Mouse (Mus musculus) kidney, adult 10 weeks (tissue): ENCODE measurements around the gene Cyb561a3. TPM values are rescaled to one million over a fixed set of nuclear protein-coding genes. Genes with fewer than 3 reads are reported as not detected.

Experiments
- polyA plus RNA-seq: library from polyadenylated mRNA; stranded (reverse); fragments of 350-450 nt; fragmentation: Illumina TruSeq; extraction: RNeasy Lipid Tissue Mini Kit (QIAGEN cat#74804); gene quantifications from one replicate; pipeline ENCODE4 v1.2.3, GENCODE M21; 2014; ENCODE audit warnings: low read depth, low replicate concordance

Cyb561a3 gene
- 3.2 TPM for polyA plus RNA-seq

DNA sequence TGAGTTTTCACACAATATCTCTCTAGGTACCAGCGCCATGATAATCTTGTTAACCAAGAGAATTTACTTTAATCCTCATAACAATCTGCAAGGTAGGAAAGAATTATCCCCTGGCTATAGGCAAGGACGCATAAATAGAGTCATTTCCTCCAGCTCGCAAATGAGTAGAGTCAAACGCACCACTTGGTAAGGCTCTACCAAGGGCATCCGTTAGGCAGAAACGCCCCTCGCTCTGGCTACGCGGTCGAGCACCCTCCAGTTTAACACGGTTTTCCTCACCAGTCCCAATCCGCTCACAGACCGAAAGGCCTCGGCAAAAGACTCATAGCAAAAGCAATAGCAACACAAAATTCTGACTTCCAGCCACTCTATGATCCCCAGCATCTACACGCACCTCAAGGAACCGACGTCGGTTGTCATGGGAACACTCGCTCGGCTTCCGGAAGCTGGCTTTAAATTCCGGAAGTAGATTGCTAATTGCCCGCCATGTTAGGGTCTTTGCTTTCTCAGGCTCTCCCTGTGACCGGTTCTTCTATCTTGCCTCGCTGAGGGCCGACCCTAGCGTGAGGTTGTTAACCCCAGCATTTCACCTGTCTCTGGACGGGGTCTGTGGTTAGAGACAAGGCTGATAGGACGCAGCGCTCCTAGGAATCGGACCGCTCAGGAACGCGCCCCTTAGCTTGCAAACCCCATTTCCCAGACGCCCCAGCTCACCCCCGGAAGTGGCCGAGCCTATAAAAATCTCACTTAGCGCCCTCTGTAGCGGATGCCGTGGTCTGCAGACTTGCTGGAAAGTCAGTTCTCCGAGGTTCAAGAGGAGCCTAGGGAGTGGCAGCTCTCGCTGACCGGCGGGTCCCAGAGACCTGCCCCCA, at the start of gene Cyb561a3, which contains the start of gene Tmem138:
Gene Cyb561a3 (plus strand): TSS at position 483 of the 872 bp plus-strand sequence.
Gene Tmem138 (minus strand): TSS at position 673 of the 872 bp plus-strand sequence.

DNA sequence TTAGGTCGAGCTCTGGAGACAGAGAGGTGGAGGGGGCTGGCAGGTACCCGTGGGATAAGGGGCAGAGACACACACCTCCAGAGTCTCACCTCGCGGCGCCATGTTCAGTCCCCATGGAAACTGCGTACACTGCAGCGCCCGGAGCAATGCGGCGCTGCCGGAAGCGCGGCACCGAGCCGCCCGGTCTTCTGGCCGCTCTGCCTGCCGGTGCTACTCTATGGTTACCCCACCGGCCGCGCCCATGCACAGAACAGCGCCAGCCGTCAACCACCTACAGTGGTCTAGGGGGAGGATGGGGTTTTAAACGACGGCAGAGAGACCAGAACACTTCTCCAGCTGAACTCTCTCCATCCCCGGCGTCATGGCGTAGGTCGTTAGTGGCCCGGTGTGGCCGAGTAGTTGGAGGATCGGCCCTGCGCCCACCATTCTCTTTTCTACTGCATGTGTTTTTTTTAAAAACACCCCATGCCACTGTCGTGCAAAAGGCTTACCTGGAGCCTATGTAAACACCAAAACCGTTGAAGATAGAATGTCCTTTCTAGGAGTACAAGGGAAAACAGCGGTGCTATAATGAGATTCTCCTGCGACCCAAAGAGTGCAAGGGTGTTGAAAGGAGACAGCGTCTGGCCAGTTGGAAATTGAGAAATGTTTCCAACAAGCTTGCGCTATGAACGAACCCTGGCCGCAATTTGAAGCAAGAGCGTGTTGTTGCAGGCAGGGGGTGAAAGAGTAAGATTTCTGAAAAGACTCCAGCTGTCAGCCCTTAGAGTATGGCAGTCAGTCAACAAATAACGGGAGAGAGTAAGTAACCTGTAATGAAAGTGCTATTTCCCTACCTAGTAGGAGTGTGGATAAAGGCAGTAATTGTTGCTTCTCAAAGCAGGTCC, 21.1 kb upstream of the Cyb561a3 start, which contains the start of gene Tmem216:
Gene Tmem216 (minus strand): TSS at position 615 of the 887 bp plus-strand sequence.

DNA sequence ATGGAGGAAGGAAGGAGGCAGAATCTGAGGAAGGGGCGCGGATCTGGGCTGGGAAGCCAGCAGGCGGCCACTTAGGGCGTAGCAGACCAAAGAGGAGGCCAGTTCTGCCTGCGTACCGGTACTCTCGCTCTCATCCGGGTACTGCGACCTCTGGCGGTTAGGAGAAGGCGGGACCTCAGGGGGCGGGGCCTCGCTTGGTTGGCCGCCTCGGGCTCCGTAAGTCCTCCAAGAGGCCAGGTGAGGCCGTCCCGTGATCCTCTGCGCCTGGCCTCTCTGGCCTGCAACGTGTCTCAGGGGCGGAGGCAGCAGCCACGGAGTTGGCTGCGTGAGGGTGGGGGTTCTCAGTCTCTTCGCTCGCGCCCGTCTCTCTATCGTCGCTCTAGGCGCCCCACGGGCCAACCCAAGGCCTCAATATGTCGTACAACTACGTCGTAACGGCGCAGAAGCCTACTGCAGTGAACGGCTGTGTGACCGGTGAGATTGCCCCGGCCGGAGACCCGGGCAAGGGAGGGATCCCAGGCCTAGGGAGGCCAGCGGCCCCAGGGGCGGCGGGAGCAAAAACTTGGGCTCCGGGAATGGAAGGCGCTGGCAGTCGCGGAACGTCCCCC, 28.4 kb downstream of the Cyb561a3 start, which contains the start of the genes Ddb1 and Tkfc:
Gene Ddb1 (plus strand): TSS at position 35 of the 608 bp plus-strand sequence.
Gene Tkfc (minus strand): TSS at position 362 of the 608 bp plus-strand sequence.

GRCm38 (mm10) chr19:10634106-10634871, 57.3 kb downstream of the Cyb561a3 start, which contains the start of gene Vwce:
Gene Vwce, plus strand, starts transcription at chr19:10634213.

Other genes with a start within 250 kb of the Cyb561a3 start
- gene Syt7, start 188.1 kb upstream of the Cyb561a3 start, polyA plus RNA-seq, result 0.65 TPM
- not detected for gene Lrrc10b, start 119.7 kb upstream of the Cyb561a3 start, polyA plus RNA-seq
- gene Ppp1r32, start 94.2 kb upstream of the Cyb561a3 start, polyA plus RNA-seq, result not detected
- 35.0 TPM for gene Cpsf7, start 51.9 kb upstream of the Cyb561a3 start, polyA plus RNA-seq
- 72.4 TPM for gene Sdhaf2, start 51.0 kb upstream of the Cyb561a3 start, polyA plus RNA-seq
- gene Tmem216, start 20.9 kb upstream of the Cyb561a3 start, polyA plus RNA-seq, result 5.5 TPM
- gene Tmem138, start 190 bp downstream of the Cyb561a3 start, polyA plus RNA-seq, result 5.4 TPM
- gene Ddb1, start 28.2 kb downstream of the Cyb561a3 start, polyA plus RNA-seq, result 62.9 TPM
- 21.8 TPM for gene Tkfc, start 28.5 kb downstream of the Cyb561a3 start, polyA plus RNA-seq
- 0.93 TPM for gene Vwce, start 57.0 kb downstream of the Cyb561a3 start, polyA plus RNA-seq
- gene Pga5, start 100.9 kb downstream of the Cyb561a3 start, polyA plus RNA-seq, result not detected
- 2.6 TPM for gene Vps37c, start 111.6 kb downstream of the Cyb561a3 start, polyA plus RNA-seq
- not detected for gene Cd5, start 161.8 kb downstream of the Cyb561a3 start, polyA plus RNA-seq